Mouse (Mus musculus) regulatory T cell (primary cell): ENCODE measurements around the gene Ccdc122.
"Not testable (repeated sequence)": the region's sequence is repeated elsewhere in the genome, so short reads cannot be mapped to it uniquely, and the experiment has no call there.

ENCODE experiments used
- in situ Hi-C: fragments of 300-600 bp; cut with MboI, MseI; formaldehyde crosslinking; loops from one replicate; pipeline ENCODE4 v1.15.1; 2025; ENCODE audit warnings: high pct_unique_total_duplicates

The Ccdc122 gene

GRCm38 (mm10) chr14:77110622-77111021 lies 74.0 kb downstream of the Ccdc122 start:
- in situ Hi-C loops = not testable (repeated sequence)

- in situ Hi-C loops = no loop called here
These were observed 94.0 kb downstream of the Ccdc122 start for GRCm38 (mm10) chr14:77130612-77131011.

- in situ Hi-C loops = no loop called here
These were observed 100.4 kb downstream of the Ccdc122 start for GRCm38 (mm10) chr14:77136936-77137335.

GRCm38 (mm10) chr14:77141324-77142282 lies 105.0 kb downstream of the Ccdc122 start:
- in situ Hi-C loops = loop anchor here (5.0 kb wide), 1 partner anchor 786 kb away; no protein-coding TSS in a partner anchor

GRCm38 (mm10) chr14:77145103-77145502 lies 108.5 kb downstream of the Ccdc122 start:
- in situ Hi-C loops = no loop called here

- in situ Hi-C loops = no loop called here
These were observed 111.1 kb downstream of the Ccdc122 start for GRCm38 (mm10) chr14:77147635-77148034.

GRCm38 (mm10) chr14:77150556-77150955 lies 114.0 kb downstream of the Ccdc122 start:
- in situ Hi-C loops = no loop called here

GRCm38 (mm10) chr14:77151431-77151830 lies 114.9 kb downstream of the Ccdc122 start:
- in situ Hi-C loops = no loop called here

- in situ Hi-C loops = no loop called here
These were observed 119.8 kb downstream of the Ccdc122 start, which contains the start of gene Enox1 for GRCm38 (mm10) chr14:77156222-77156910. Gene Enox1 (plus strand): TSS chr14:77156763.

GRCm38 (mm10) chr14:77156911-77157504 lies 120.4 kb downstream of the Ccdc122 start:
- in situ Hi-C loops = no loop called here

GRCm38 (mm10) chr14:77157505-77157911 lies 120.9 kb downstream of the Ccdc122 start:
- in situ Hi-C loops = no loop called here

- in situ Hi-C loops = no loop called here
These were observed 122.8 kb downstream of the Ccdc122 start for GRCm38 (mm10) chr14:77159397-77159796.
